Mouse (Mus musculus): ENCODE measurements around the gene Pik3c2g. TPM values are rescaled to one million over a fixed set of nuclear protein-coding genes. Genes with fewer than 3 reads are reported as not detected.

Gene Pik3c2g
- total RNA-seq, 2 experiments from 2014 or later: not detected

- no peak for TF ChIP-seq CTCF (IDR thresholded peaks at IDR 0.05)
- Histone ChIP-seq H3K27ac (no peak overlapping the region), H3K4me3 (no peak overlapping the region)
- DNase-seq: no peak
- intact Hi-C loops (cut with DNase I): no loop called here
Measured at GRCm38 (mm10) chr6:139821916-139822315, 234.9 kb downstream of the Pik3c2g start.

DNA sequence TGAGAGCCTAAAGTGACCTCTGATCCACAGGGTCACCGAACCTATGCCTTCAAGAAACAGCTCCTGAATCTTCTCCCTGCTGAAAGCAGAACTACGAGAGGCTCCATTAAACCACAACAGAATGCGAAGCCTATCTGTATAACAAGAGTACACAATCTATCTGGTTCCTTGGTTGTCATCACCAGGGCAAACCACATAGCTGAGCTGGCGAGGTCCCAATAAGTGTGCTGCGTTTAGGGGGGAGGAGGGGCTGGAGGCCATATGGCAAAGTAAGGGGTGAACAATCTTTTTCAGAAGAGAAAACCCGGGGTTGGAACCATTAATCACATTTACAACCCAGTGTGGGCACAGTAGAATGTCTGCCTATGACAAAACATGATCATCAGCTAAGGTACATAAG lies 251.2 kb downstream of the Pik3c2g start:
- DNase-seq: no peak
- TF ChIP-seq CTCF (IDR thresholded peaks at IDR 0.05): no peak
- Histone ChIP-seq H3K4me3 (no peak overlapping the region), H3K27ac (no peak overlapping the region)
- intact Hi-C loops (cut with DNase I): no loop called here

DNA sequence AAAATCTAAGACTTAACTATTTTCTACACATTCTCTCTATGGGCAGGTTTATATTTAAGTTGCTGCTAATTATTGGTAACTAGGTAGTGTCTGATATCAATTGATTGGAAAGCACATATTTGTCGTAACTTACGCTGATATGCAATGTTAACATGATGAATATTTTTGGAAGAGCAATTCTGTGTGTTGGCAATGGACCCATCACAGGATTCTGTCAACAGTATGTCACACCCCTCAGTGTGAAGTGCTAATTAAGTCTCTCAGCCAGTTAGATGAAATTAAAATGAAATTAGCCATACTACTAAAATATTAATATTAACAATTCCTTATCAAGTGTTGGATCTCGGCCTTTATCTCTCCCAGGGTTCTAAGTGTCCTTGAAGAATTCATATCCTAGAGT lies 251.7 kb downstream of the Pik3c2g start:
- intact Hi-C loops (cut with DNase I): no loop called here
- no peak overlapping the region for H3K4me3 ChIP-seq
- no peak for DNase-seq
- TF ChIP-seq CTCF (IDR thresholded peaks at IDR 0.05): no peak
- H3K27ac ChIP-seq: no peak overlapping the region

- DNase-seq: no peak
- intact Hi-C loops (cut with DNase I): no loop called here
- Histone ChIP-seq H3K27ac (no peak overlapping the region), H3K4me3 (no peak overlapping the region)
- TF ChIP-seq CTCF (IDR thresholded peaks at IDR 0.05): no peak
Measured at GRCm38 (mm10) chr6:139839907-139840306, 252.9 kb downstream of the Pik3c2g start.

DNA sequence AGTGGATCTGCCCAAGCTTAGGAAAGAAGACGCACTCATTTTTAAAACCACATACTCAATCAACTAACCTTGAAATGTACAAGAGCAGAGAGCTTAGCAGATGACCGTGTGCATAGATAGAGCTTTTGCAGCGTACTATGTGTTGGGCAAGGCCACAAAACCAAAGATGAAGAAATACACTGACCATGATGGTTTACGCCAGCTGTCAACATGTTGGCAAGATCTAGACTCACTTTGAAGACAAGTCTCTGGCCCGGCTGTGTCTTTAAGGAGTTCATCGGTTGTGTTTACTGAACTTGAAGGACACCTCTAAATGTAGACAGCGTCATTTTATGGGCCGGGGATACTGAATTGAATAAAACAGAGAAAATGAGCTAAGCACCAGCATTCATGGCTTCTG lies 254.3 kb downstream of the Pik3c2g start:
- TF ChIP-seq CTCF (IDR thresholded peaks at IDR 0.05): no peak
- DNase-seq: no peak
- no peak overlapping the region for H3K4me3 ChIP-seq
- intact Hi-C loops (cut with DNase I): no loop called here
- no peak overlapping the region for H3K27ac ChIP-seq

- no peak overlapping the region for H3K4me3 ChIP-seq
- intact Hi-C loops (cut with DNase I): no loop called here
- H3K27ac ChIP-seq: no peak overlapping the region
- TF ChIP-seq CTCF (IDR thresholded peaks at IDR 0.05): no peak
- DNase-seq: no peak
Measured at GRCm38 (mm10) chr6:139842626-139843025, 255.6 kb downstream of the Pik3c2g start.

DNA sequence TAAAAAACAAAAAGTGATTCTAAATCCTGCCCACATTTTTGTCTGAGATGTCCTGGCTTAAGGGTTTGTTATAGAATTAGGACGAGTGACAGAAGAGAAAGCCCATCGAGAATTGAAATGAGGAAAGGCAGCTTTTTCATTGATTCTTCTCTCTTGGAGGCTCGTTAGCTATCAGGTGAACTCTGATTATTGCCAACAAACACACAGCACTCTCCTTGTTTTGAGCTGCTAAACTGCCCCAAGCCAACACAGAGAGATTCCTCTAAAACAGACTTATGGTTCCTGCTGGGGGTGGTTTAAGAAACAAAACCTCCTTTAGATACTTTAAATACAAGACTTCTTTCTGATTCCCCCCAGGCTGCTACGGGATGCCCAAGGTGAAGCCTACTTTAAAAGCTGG lies 256.5 kb downstream of the Pik3c2g start:
- intact Hi-C loops (cut with DNase I): no loop called here
- no peak for DNase-seq
- no peak overlapping the region for H3K27ac ChIP-seq
- H3K4me3 ChIP-seq: no peak overlapping the region
- no peak for TF ChIP-seq CTCF (IDR thresholded peaks at IDR 0.05)

GRCm38 (mm10) chr6:139846889-139847544 lies 260.0 kb downstream of the Pik3c2g start:
- intact Hi-C loops (cut with DNase I): no loop called here
- Histone ChIP-seq H3K4me3 (no peak overlapping the region), H3K27ac (no peak overlapping the region)
- no peak for DNase-seq
- TF ChIP-seq CTCF (IDR thresholded peaks at IDR 0.05): no peak

- Histone ChIP-seq H3K4me3 (no peak overlapping the region), H3K27ac (no peak overlapping the region)
- intact Hi-C loops (cut with DNase I): no loop called here
- TF ChIP-seq CTCF (IDR thresholded peaks at IDR 0.05): no peak
- no peak for DNase-seq
Measured at GRCm38 (mm10) chr6:139849931-139850330, 262.9 kb downstream of the Pik3c2g start.

- TF ChIP-seq CTCF (IDR thresholded peaks at IDR 0.05): no peak
- no peak for DNase-seq
- intact Hi-C loops (cut with DNase I): no loop called here
Measured at GRCm38 (mm10) chr6:139851705-139852603, 264.9 kb downstream of the Pik3c2g start.

DNA sequence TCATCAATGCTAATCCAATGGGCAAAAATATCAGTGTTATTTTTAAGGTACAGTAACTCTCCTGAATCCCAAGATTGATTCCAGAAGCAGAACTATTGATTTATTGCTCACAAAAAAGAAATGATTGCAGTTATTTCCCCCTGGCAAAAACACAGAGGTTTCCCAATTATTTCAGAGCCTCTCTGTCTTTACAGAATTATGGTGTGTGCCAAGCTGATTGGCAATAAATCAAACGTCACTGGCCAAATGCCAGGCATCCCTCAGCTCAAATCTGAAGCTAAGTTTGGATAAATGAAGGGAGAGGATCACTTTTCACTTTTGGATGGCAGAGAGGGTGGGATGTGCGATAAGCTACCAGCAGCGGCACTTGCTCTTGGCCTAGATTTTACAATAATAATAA lies 265.8 kb downstream of the Pik3c2g start:
- Histone ChIP-seq H3K27ac (no peak overlapping the region), H3K4me3 (no peak overlapping the region)
- DNase-seq: no peak
- intact Hi-C loops (cut with DNase I): no loop called here
- no peak for TF ChIP-seq CTCF (IDR thresholded peaks at IDR 0.05)

More at GRCm38 (mm10) chr6:139851705-139852603, 264.9 kb downstream of the Pik3c2g start:
- Histone ChIP-seq H3K27ac (no peak overlapping the region), H3K4me3 (no peak overlapping the region)

DNA sequence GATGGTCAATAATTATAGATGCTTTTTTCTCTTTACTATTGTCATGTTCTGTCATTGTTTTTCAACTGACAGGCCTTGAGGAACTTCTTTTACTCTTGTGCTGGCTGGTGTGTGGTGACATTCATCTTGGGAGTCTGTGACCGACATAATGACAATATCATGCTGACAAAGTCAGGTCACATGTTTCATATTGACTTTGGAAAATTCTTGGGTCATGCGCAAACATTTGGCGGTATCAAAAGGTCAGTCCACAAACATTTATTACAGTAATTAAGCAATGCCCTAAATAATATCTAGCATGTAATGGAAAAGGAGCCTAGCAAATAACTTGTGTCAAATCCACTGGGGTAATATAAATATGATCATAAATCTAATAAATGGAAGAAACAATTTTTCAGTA lies 273.1 kb downstream of the Pik3c2g start:
- H3K27ac ChIP-seq: no peak overlapping the region
- TF ChIP-seq CTCF (IDR thresholded peaks at IDR 0.05): no peak
- H3K4me3 ChIP-seq: no peak overlapping the region
- intact Hi-C loops (cut with DNase I): no loop called here
- no peak for DNase-seq

DNA sequence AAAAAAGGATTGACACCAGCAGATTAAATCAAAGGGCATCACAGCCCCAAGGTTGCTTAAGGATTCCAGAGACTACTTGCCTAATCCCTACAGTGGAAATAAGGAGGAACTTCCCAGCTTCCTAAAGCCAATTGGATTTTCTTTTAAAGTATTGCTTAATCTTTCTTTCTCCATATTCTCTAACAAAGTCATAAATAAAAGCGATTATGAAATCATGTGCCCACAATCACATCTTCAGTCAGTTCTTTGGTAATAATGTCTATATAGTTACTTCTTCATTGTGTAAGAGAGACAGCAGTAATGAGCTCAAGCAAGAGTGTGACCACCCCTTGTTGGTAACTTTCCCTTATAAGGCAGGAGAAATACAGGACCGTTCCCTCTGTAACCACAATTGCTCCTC lies 274.5 kb downstream of the Pik3c2g start:
- Histone ChIP-seq H3K4me3 (no peak overlapping the region), H3K27ac (no peak overlapping the region)
- intact Hi-C loops (cut with DNase I): no loop called here
- no peak for DNase-seq
- TF ChIP-seq CTCF (IDR thresholded peaks at IDR 0.05): no peak

All from gastrocnemius, adult 2 months (tissue).